ENCODE assay signal across 8 mouse cellular contexts in genomic region chr10:103402171-103402570, GRCm38 (mm10). TPM values are rescaled to one million over a fixed set of nuclear protein-coding genes. Genes with fewer than 3 reads are reported as not detected.
DNase-seq lines count a peak whose midpoint lies in the region; ATAC-seq and TF ChIP-seq lines count a peak whose summit lies in the region.

No protein-coding gene starts in this region.

- ATAC-seq in heart, postnatal 0 days (ENCODE audit: insufficient read depth, low read depth) = no peak

- intact Hi-C loops in heart, postnatal 36 days (cut with DNase I) = no loop called here

- peak; percentile 57 for TF ChIP-seq CTCF in heart, postnatal 0 days (IDR thresholded peaks at IDR 0.05; ENCODE audit: low read depth)
- TF ChIP-seq CTCF in thymus, adult 2 months (IDR thresholded peaks at IDR 0.05; ENCODE audit: borderline replicate concordance, control insufficient read depth, extremely low read depth, insufficient read depth, low read length, poor library complexity) = no peak

- H3K9ac ChIP-seq in heart, postnatal 0 days (replicated peaks; ENCODE audit: low read depth, low read length) = no peak overlapping the region

- H3K4me3 ChIP-seq in heart, postnatal 0 days (ENCODE audit: low read depth, low read length) = no peak overlapping the region
- H3K4me3 ChIP-seq in thymus, adult 2 months (ENCODE audit: control insufficient read depth, insufficient read depth, low read length) = no peak overlapping the region

- no peak for TF ChIP-seq EP300 in heart, postnatal 0 days (IDR thresholded peaks at IDR 0.05; ENCODE audit: low read depth)

- H3K27ac ChIP-seq in heart, postnatal 0 days (ENCODE audit: low read depth) = no peak overlapping the region
- no peak overlapping the region for H3K27ac ChIP-seq in thymus, adult 2 months (ENCODE audit: control insufficient read depth, insufficient read depth, low read length)

- H3K9me3 ChIP-seq in heart, postnatal 0 days (replicated peaks; ENCODE audit: control insufficient read depth, low read length) = no peaks in the 10 kb centered on the region

- no peak overlapping the region for H3K4me2 ChIP-seq in heart, postnatal 0 days (ENCODE audit: low read depth, low read length)

- H3K36me3 ChIP-seq in heart, postnatal 0 days (replicated peaks; ENCODE audit: control insufficient read depth, insufficient read depth, low read length) = no peaks in the 10 kb centered on the region
- no peaks in the 10 kb centered on the region for H3K36me3 ChIP-seq in thymus, adult 2 months (ENCODE audit: control insufficient read depth, insufficient read depth, low read length)

- H3K27me3 ChIP-seq in heart, postnatal 0 days (ENCODE audit: control insufficient read depth, insufficient read depth, low read length) = no peaks in the 10 kb centered on the region
- H3K27me3 ChIP-seq in thymus, adult 2 months (ENCODE audit: control insufficient read depth, insufficient read depth, low read length) = no peaks in the 10 kb centered on the region

- 18% methylated on average over 4 of the region's 4 CpGs for WGBS in heart, postnatal 0 days
- WGBS in thymus, adult 2 months = 30% methylated on average over 4 of the region's 4 CpGs

- TF ChIP-seq POLR2A in thymus, adult 2 months (IDR thresholded peaks at IDR 0.05; ENCODE audit: control insufficient read depth, extremely low read depth, insufficient read depth, low read length, poor library complexity) = no peak

- no peak for DNase-seq in heart, postnatal 0 days (ENCODE audit: low spot score)
- DNase-seq in heart, postnatal 36 days = no peak
- DNase-seq in right cerebral cortex, adult 18-20 months = peak; percentile 55
- no peak for DNase-seq in right cerebral cortex, postnatal 25 days
- DNase-seq in forelimb bud, embryonic 11.5 days (ENCODE audit: low read depth, low spot score) = peak; percentile 61
- DNase-seq in retina, embryonic 14.5 days (ENCODE audit: low spot score) = peak; percentile 81
- DNase-seq in heart, adult 9 months (ENCODE audit: low spot score in 2 of 2) = no peak
- no peak for DNase-seq in thymus, adult 2 months

- H3K4me1 ChIP-seq in heart, postnatal 0 days (ENCODE audit: control insufficient read depth, insufficient read depth) = no peaks in the 10 kb centered on the region
- H3K4me1 ChIP-seq in thymus, adult 2 months (replicated peaks; ENCODE audit: control insufficient read depth, insufficient read depth, low read length) = no peaks in the 10 kb centered on the region

RNA-seq across cellular contexts. Expression of gene Slc6a15, which starts 34.6 kb away (rescaled TPM):
- total RNA-seq in heart, postnatal 0 days (2014; rRNA removed; ENCODE audit: low replicate concordance) = not detected in 2 replicates
- polyA plus RNA-seq in heart, postnatal 0 days (2015; fragmentation: Nextera tagmentation; extraction: Ambion mirVana) = 0.10 and 0.14 TPM in 2 replicates
- total RNA-seq in heart, postnatal 36 days (2021) = under 1 TPM; 0.31 to 0.38 TPM
- polyA plus RNA-seq in thymus, adult 2 months (2012; rRNA removed) = 0.09 TPM in 1 of 2 replicates, not detected in the other

Comparison
In these comparisons a context has a peak if more than half of its experiments do, and no peak if none do; other contexts are left out.
1. DNase-seq: peak in right cerebral cortex, adult 18-20 months (single experiment), forelimb bud, embryonic 11.5 days (single experiment) and retina, embryonic 14.5 days (single experiment); none in heart, postnatal 0 days (single experiment), heart, postnatal 36 days (0 of 2), right cerebral cortex, postnatal 25 days (single experiment), heart, adult 9 months (0 of 2) and thymus, adult 2 months (single experiment).